Mouse (Mus musculus) T-cell, adult 2 months (primary cell): Measurements from ENCODE around the gene Cinp.
"Not testable (repeated sequence)": the region's sequence is repeated elsewhere in the genome, so short reads cannot be mapped to it uniquely, and the experiment has no call there.

ENCODE experiments used
- DNase-seq: peaks from one replicate; pipeline ENCODE4 v3.0.0; 2022; ENCODE audit warnings: low spot score

The Cinp gene

DNA sequence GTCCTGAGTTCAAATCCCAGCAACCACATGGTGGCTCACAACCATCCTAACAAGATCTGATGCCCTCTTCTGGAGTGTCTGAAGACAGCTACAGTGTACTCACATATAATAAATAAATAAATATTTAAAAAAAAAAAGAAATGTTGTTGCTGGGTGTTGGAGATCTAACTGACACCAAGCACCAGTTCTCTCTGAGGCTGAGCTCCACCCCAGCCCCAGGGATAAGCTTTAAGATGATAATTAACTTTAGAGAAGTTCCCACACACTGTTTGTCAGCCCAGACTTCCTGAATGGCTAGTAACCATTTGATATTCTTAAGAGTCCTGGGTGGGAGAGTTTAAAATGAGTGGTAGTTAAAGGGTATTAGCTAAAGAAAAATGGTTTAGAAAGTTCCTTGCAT is 28.7 kb downstream of the Cinp start:
- no peak for DNase-seq

DNA sequence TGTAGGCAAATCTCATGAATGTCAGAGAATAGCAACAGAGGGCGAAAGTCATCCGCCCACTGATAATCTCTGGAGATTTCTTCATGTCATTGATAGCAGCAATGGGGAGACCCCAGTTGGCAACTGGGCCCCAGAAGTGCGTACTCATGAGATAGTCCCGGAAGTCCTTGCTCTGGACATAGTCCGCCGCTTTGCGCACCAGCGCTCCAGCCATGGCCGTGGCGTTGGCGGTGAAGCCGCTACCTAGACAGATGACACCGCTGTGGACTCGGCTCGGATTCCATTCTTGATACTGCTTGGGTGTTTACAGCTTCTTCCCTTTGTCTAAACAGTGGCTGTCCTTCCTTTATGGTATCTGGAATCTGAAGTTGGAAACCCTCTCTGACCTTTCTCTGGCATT is 30.3 kb downstream of the Cinp start:
- DNase-seq: not testable (repeated sequence)

DNA sequence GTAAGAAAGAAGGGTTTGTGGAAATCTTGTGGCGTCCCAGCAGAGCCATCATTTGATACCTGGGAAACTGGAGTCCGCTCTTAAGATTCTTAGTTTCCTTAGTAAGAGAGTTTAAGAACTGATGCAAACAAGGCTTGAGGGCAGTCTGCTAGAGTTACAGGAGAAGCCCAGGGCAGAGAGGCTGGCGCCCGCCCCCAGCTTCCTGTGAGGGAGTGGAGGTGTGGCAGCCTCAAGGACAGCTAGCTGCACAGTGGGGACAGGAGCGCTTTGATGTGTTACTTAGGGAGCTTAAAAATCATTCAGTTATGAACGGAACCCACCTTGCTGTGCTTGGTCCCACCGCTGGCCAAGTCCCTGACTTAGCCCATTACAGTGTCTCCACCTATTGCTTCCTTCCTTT is 31.7 kb downstream of the Cinp start:
- peak; percentile 48 for DNase-seq

DNA sequence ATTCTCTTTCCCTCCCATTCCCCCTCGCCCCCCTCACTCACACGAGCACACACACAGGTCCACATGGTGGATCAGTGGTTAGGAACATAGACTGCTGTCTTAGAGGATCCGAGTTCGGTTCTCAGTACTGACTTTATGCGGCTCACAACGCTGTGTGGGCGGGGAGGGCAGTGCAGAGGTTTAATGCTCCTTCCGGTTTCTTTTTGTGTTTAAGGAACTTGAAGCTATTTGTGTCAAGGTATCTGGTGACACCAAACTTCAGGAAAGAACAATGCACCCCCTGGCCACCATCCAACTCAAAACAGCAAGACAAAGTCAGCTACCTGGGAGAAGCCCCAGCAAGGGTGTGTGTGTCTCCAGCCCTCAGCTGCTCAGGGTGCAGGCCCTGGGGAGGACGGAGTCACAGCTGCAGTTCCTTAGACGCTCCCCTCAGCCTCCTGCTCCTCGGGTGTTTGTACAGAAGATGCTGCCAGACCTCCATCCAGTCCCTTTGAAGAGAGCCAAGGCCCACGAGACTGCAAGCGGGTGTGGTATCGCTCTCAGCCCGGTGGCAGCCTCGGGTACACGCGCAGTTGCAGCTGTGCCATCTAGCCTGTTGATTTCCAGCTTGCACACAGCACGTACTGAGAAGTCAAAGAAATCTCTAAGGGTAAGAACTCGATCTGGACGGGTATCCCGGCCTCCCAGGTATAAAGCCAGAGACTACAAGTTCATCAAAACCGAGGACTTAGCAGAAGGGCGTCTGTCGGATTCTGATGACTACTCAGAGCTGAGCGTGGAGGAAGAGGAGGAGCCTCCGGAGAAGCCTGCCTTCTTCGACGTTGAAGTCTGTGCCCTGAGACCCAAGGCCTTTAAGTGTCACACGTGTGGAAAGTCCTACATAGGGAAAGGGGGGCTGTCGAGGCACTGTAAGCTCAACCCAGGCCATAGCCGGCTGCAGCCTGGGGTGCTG is 33.9 kb downstream of the Cinp start:
- DNase-seq: no peak

DNA sequence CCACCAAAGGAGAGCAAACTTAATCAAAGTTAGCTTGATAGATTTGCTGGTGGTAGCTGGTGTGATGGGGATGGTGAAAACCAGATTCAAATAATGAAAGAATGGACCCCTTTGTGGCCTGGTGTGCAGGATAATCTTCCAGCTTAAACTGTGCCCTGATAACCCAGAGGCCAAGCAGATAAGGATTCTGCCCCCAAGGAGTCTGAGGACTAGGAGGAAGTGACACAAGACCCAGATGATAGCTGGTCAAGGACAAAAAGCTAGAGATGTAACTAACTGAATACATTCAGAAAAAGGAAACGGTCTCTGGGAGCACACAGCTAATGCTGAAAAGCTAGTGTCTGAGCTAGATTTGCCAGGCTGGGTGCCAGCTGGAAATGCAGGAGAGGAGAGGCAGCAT is 37.0 kb downstream of the Cinp start:
- no peak for DNase-seq

DNA sequence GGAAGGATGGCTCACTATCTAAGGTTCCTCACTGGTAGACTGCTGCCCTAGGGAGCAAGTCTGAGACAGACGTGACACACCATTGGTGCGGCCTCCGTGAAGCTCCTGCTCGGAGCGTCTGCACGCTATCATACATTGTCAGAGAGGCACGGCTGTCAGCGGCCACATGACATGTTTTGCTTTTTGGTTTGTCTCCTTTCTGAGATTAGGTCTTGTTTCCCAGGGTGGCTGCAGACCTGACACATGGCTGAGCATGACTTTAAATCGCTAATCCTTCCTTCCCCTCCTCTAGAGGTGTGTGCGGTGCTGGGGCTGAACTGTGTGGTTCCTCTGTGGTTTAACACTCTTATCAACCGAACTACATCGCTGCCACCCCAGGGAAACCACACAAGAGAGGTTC is 37.5 kb downstream of the Cinp start:
- DNase-seq: peak; percentile 27

DNA sequence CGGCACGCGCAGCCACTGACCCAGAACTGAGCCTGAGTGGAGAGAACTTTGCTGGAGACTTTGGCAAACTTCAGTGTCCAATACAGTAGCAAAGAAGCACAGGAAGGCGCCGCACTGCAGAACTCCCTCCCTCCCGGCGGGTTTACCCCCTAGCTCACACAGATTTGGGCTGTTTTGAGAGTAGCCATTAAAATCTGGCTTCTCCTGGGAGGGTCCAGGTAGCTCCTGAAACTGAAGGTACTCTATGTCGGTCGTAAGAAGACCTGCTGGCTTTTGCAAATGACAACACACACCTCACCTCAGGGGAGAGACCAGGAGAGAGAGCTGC is 38.1 kb downstream of the Cinp start:
- no peak for DNase-seq

DNA sequence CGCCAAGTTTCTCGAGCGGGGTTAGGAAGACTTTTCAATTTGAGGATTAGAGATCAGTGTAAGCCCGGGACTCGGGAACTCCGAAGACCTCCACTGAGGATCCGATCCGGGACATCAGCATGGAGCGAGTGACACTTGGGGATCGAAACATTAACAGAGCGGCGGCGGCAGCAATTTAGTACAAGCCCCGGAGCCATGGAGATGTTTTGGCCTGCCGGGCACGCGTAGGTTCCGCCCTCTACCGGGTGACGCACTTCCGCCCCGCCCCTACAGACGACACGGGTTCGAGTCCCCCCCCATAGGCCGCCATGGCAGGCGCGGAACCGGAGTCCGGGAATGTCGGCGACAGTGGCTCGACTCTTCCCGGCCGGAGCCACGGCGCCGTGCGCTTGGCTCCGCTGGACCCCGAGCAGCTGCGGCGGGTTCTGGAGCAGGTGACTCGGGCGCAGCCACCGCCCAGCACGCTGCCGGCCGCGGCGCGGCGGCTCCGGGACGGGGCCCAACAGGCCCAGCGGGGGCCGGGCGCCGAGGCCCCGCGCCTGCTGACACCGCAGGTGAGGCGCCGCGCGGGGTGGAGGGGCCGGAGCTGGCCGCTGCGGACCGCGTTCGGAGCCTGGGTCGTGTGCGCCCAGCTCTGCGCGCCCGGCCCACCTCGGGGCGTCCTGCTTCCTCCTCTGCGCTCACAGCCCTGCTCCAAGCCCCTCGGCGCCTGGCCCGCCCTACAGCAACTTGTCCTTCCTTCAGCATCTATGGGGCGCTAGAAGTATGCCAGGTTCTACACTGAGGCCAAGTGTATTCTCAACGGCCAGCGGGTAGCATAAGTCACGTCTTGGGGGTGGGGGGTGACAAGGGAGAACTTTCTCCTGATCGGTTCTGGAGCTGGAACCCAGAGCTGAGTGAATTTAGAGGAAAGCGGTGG is 38.7 kb downstream of the Cinp start, which contains the start of gene Zfp839:
TSS of gene Zfp839 (plus strand) at position 244 of the 919 bp plus-strand sequence.
- DNase-seq: peak; percentile 55

DNA sequence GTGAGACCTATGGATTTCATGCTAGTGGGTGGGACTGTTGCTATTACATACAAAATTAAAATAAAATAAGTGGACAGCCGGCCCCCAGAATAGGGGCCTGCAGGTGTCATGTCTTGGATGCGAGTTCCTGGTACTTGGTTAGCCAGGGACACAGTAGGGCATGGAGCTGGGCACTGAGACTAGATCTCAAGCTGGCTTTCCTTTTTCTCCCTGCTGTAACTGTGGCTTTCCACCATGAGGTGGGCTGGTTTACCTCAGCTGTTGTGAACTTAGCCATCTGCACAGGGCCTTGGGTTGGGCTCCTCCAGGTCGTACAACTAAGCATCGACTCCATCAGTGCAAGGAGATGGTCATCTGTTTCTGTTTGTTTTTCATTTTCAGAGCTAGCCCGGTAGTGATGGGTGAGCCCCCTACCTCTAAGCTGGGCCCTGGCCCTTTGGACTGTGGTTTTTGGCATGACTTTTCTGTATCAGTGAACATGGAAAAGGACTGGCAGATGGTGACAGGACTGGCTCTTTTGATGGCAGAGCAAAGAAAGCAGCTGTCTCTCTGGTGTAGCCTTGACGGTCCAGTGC is 42.7 kb downstream of the Cinp start:
- no peak for DNase-seq

DNA sequence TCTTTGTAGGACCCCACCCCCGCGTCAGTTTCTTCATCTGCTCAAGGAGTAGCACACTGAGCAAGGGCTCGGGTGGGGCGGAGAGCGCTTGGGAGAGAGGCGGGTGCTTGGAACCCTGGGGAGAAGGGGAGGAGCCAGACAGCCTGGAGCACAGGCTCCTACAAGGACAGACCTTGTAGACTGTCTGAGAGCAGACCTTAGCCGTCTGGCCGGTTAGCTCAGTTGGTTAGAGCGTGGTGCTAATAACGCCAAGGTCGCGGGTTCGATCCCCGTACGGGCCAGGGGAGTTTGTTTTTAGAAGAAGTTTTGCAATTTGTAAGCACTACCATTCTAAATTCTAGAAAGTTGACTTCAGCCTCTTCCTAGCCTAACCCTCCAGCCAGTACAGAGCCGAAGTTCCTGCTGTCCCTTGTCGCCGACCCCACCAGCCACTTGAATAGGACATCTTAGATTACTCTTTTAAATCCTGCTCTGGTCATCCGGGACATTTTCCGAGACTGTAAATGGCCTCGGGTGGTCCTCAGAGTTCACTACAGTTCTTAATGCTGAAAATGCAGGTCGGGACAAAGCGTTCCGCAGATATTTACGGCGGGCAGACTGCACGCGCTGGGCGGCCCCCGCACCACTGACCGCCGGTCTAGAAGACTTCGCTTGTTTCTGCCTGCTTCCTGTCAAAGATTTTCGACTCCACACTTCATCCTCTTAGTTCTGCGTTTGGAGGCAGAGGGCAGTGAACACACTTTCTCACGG is 43.6 kb downstream of the Cinp start:
- DNase-seq: peak; percentile 39

DNA sequence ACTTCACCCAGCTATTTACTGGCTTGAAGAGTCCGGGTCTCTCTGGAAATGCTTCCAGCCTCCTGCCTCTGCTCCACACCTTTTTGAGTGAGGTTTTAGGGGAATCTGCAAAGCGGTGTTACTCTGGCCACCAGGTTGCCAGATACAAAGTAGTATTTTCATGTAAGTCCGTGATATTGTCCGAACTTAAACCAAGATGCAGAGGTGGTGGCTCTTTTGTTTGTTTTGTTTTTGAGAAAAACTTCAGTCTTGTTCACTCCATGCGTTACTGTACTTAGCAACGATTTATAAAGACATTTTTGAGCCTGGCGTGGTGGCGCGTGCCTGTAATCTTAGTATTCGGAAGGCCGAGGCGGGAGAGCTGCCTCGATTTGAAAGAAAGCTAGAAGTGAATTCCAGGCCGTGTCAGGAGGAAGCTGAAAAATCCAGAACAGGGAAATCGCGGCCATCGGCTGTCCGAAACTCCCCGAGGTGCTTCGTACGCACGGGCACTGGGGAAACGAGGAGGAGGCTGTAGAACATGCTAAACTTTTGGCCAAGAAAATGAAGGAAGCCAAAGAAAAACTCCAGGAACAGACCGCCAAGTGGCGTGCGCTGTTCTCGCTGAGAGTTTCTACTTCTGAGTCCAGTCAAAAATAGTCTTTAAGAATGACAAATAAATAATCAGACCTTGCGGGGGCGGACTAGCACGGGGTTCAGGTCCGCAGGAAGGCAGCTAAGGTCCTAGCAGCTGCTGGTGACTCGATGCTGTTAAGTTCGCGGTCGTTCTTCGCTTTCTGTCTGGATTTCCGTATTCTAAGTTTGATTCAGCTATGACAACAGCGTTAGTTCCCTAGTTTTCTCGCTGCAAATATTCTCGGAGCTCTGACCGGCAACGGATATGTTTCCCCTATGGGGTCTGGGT is 44.5 kb downstream of the Cinp start:
- no peak for DNase-seq

DNA sequence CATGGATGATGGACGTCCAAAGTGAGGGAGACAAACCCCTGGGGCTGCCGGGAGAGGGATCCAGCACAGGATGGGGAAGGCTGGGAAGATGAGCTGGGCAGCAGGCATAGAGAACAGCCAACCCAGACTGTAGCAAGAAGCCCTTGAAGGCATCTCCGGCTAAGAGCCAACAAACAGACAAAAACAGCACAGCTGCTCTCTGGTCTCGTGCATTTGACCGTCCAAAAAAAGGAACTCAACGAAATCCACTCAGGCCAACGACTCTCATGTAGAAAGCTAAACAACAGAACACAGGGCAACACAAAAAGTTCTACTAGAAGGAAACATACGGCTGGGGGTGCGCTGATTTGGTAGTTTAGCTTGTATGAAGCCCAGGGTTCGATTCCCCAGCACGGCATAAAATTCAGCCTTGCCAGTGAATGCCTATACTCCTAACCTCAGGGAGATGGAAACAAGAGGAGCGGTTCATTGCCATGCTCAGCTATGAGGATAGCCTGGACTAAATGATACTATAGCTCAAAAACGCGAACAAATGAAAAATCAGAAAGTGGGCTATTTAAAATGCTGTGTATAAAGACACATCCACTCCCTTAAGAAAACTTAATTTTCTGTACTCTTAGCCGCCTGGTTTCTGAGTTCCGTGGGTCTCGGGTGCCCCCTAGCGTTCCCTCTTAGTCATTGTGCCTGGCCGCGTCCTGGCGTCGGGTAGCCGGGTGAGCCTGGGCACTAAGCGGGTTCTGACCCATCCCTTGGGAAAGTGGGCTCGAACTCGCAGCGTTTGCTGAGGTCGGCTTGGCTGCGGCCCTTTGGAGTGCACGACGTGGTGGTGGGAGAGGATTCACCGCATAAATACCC is 45.5 kb downstream of the Cinp start:
- peak; percentile 77 for DNase-seq

DNA sequence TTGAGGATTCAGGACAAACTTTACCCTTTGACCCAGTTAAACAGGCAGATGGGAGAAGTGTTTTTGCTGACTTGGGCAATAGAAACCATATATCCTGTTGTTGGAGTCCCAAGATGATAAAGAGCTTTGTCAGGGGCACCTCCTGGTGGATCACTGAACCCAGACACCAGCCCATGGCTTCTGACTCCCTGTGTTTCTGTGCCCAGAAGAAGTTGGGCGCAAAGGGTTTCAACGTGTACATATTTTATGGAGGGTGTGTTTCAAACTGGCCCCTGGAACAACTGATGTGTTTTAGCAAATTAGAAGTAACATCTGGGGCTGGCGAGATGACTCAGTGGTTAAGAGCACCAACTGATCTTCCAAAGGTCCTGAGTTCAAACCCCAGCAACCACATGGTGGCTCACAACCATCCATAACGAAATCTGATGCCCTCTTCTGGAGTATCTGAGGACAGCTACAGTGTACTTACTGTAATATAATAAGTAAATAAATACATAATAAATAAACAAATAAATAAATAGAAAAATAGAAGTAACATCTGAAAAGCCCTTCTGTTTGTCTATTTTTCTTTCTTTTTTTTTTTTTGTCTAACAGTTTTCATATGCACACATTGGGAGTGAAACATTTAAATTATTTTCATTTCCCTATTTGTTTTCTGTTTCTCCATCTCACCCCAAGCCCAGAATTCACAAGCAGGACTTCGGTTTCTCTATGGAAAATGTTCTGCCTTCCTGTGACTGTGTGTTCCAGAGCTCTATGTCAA is 47.0 kb downstream of the Cinp start:
- DNase-seq: no peak

DNA sequence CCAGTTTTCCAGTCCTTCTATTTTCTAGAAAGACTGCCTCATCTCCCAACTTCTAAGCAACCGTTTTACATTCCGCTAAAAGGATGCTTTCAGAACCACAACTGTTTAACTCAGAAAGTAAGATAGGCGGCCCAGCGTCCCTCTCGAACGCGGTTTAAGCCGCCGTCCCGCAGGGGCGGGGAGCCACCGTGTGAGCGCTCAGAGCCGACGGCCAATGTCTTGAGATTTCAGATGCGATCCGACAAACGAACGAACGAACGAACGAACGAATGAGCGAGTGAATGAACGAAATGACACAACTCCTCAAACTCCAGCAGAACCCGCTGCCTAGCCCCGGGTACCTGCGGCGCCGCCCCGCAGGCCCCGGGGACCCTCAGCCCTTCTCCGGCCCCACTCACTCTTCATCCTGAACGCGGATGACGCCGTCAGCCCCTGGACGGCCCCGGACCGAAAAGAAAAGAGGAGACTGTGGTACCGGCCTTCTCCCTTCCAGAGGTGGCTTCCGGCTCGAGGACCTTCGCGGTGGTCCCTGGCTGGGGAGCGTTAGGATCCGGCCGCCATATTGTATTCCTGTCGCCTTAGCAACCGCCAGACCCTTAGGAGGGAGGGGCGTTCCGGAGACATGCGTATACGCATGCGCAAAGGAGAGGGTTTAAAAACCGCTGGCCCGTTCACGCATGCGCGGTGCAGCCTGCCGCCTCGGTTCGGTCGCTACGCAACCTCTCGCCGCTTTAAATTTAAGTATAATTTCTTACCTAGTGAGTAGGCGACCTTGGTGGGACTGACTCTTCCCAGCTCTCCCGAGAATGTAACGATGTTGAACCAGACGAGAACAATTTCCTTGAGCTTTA is 48.4 kb downstream of the Cinp start, which contains the start of gene Mok:
TSS of gene Mok (minus strand) at position 592 of the 851 bp plus-strand sequence.
- DNase-seq: peak; percentile 95

DNA sequence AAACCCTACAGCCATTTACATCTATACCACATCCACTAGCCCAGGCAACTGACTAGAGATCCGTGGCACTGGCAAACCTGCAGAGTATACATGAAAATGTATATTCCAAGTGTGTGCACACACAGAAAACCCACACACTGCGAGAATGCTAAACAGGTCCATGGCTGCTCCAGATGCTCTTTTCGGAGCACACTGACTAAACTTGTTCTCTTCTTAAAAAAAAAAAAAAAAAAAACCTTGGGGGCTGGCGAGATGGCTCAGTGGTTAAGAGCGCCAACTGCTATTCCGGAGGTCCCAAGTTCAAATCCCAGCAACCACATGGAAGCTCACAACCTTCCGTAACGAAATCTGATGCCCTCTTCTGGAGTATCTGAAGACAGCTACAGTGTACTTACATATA is 51.1 kb downstream of the Cinp start:
- no peak for DNase-seq

DNA sequence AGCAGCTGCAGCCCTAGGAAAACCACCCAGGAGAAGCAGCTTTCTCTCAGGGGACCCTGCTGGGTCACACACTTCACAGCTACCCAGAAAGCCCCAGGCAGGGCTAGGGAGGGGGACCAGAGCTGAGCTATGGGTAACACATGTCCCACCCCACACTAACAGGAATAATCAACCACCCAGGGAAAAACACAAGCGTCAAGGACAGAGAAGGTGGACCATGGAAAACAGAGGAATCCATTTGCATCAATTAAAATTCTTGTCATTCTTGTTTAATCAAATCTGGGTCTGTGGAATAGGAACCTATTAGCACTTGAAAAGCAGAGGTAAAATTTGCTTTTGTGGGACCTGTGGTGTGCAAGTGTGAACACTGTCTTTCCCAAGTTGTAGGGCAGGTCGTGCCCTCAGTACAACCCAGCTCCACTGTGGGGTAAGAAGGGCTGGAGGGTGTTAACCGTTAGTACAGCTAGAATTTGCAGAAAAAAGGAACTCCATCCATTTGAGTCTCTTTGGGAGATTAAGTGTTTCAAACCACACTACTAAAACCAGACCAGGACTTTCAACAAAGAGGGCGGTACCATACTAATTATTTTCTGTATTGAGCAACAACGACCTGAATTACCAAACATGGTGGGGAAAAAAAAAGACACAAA is 51.6 kb downstream of the Cinp start:
- no peak for DNase-seq

DNA sequence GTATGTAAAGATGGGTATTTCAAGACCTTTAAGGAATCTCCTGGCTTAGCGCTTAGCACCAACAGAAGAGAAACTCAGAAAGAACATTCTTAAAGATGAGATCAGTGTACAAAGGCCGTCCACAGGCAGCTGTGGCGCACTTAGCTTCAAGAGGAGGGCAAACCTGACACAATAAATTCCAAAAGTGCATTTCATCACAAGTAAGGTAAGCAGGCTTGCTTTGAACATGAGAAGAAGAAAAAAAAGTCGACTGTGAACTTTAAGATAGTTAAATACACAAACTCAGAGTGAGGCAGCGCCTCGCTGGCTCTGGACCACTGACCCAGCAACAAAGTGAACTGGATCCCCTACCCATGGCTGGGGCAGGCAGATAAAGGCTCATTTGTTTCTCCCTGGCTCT is 52.2 kb downstream of the Cinp start:
- DNase-seq: no peak
